Mouse (Mus musculus): Measurements from ENCODE around the gene Anxa1.

GRCm38 (mm10) chr19:20402516-20403200 lies 11.9 kb upstream of the Anxa1 start:
- no peak for TF ChIP-seq CTCF (IDR thresholded peaks at IDR 0.05; ENCODE audit: low read depth)
- no peak for TF ChIP-seq EP300 (IDR thresholded peaks at IDR 0.05; ENCODE audit: low read depth)
